Mouse (Mus musculus): Measurements from ENCODE around the gene Dqx1. TPM values are rescaled to one million over a fixed set of nuclear protein-coding genes. Genes with fewer than 3 reads are reported as not detected.

The Dqx1 gene
- polyA plus RNA-seq, 1 experiment from 2014 or later, result 0.62 TPM

DNA sequence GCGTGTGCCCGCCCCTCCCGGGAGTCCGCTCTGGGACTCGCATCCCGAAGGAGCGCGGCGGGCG is 12.4 kb downstream of the Dqx1 start, which contains the start of gene Tlx2:
Gene Tlx2 (minus strand): TSS at position 47 of the 64 bp plus-strand sequence.
- Histone ChIP-seq H3K27me3 (ENCODE audit: insufficient read depth, low read length) (peaks cover 95% of the 10 kb centered on the region), H3K36me3 (ENCODE audit: insufficient read depth) (no peaks in the 10 kb centered on the region), H3K4me2 (peak within 1 kb of the TSS; percentile 50), H3K4me3 (ENCODE audit: low read depth, low read length) (peak within 1 kb of the TSS; percentile 27; the same call in 1 of the 2 replicates), H3K9ac (no peak within 1 kb of the TSS), H3K9me3 (ENCODE audit: low read depth, low read length) (no peaks in the 10 kb centered on the region), H3K4me1 (ENCODE audit: insufficient read depth) (no peaks in the 10 kb centered on the region), H3K27ac (ENCODE audit: low read depth) (no peak within 1 kb of the TSS)
- ATAC-seq (ENCODE audit: insufficient read depth) (0 out of 2 replicates have a peak, but pooled peaks have one; percentile 2), DNase-seq (no peak)
- WGBS, result 4% methylated on average over 10 of the region's 10 CpGs
- no peak for TF ChIP-seq CTCF (IDR thresholded peaks at IDR 0.05; ENCODE audit: low read depth)

DNA sequence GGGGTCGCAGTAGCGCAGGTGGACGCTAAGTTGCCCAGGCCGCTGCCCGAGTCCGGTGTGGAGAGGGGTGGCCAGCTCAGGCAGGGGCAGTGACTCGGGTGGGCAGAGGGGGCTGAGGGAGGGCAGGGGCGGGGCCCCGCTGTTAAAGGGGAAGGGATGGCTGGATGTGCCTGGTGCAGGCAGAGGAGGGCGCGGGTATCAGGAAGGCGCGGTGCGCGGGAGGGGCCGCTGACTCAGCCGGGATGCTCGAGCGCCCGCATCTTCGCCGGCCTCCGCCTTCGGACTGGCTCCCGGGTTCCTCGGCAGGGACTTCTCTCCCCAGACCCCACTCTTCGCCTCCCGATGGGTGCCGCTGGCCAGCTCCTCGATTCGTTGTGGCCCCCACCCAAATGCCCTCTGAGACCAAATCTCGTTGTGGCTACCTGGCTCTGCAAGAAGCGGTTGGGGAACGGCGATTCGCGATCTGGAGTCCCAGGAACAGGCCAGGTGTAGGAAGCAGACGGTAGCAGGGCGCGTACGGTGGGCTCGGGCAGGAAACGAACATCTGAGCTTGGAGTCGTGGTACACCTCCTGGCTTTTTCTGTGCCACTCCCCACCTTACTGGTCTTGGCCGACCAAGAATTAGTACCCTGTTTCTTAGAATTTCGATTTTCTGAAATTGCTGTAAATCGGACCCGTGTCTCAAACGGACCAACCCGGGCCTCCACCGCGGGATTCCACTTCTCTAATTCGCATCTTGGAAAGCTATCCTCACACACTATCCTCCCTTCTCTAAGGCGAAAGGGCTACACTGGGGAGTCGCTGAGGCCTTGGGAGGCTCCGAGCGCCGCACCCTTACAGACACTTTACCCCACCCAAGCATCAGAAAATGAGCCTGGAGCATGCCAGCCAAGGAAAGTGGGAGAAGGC is 12.9 kb downstream of the Dqx1 start:
- H3K4me1 ChIP-seq (ENCODE audit: insufficient read depth), result no peaks in the 10 kb centered on the region
- DNase-seq, result peak; percentile 31
- 2% methylated on average over 55 of the region's 58 CpGs for WGBS
- ATAC-seq (ENCODE audit: insufficient read depth), result 0 out of 2 replicates have a peak, but pooled peaks have one; percentile 7
- no peaks in the 10 kb centered on the region for H3K9me3 ChIP-seq (ENCODE audit: low read depth, low read length)
- no peak overlapping the region for H3K9ac ChIP-seq
- H3K27ac ChIP-seq (ENCODE audit: low read depth), result no peak overlapping the region
- H3K4me2 ChIP-seq, result peak overlapping the region; percentile 36
- peaks cover 94% of the 10 kb centered on the region for H3K27me3 ChIP-seq (ENCODE audit: insufficient read depth, low read length)
- no peaks in the 10 kb centered on the region for H3K36me3 ChIP-seq (ENCODE audit: insufficient read depth)
- H3K4me3 ChIP-seq (ENCODE audit: low read depth, low read length), result peak overlapping the region; percentile 17; the same call in 1 of the 2 replicates
- no peak for TF ChIP-seq CTCF (IDR thresholded peaks at IDR 0.05; ENCODE audit: low read depth)

DNA sequence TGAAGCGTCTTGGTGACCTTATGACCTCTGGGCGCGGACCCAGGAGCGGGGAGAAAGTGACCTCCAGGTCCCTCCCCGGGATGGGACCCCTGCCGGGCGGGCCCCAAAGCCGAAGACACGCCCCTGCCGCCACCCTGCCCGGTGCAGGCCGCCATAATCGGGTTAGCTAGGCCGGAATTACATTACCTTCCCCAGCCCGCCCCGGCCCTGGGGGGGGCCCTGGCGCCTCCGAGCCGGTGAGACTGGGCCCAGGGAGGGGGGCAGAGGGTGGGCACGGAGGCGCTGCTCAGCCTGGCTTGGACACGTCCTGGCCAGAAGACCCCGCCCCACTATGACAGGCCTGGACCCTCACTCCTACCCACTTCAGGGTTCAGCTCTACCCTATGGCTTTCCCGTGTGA is 13.6 kb downstream of the Dqx1 start:
- 1% methylated on average over 24 of the region's 24 CpGs for WGBS
- H3K4me2 ChIP-seq, result peak overlapping the region; percentile 20; the same call in 1 of the 2 replicates

DNA sequence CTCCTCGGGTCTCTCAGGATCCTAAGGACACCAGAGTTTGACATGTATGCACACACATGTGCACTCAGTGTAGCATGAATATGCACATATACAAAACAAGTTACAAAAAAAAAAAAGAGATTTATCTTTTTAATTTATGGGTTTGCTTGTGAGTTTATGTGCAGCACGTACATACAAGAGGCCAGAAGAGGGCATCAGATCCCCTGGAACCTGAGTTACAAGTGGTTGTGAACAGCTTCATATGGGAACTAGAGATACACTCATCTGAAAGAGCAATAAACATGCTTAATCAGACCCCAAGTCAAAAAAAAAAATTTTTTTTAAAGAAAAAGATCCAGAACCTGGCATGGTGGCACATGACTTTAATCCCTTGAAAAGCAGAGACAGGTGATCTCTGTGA is 17.3 kb downstream of the Dqx1 start:
- DNase-seq (no peak), ATAC-seq (ENCODE audit: insufficient read depth) (no peak)
- H3K36me3 ChIP-seq (ENCODE audit: insufficient read depth), result peaks cover 2% of the 10 kb centered on the region
- 0 out of 2 replicates have a peak, but pooled peaks have one; percentile 8 for TF ChIP-seq CTCF (IDR thresholded peaks at IDR 0.05; ENCODE audit: low read depth)
- WGBS, result 5% methylated on average over 2 of the region's 2 CpGs
- H3K27ac ChIP-seq (ENCODE audit: low read depth), result no peak overlapping the region
- no peak overlapping the region for H3K4me2 ChIP-seq
- no peak overlapping the region for H3K9ac ChIP-seq
- peaks cover 67% of the 10 kb centered on the region for H3K27me3 ChIP-seq (ENCODE audit: insufficient read depth, low read length)
- peaks cover 5% of the 10 kb centered on the region; the same call in 1 of the 2 replicates for H3K4me1 ChIP-seq (ENCODE audit: insufficient read depth)
- H3K4me3 ChIP-seq (ENCODE audit: low read depth, low read length), result no peak overlapping the region
- no peaks in the 10 kb centered on the region for H3K9me3 ChIP-seq (ENCODE audit: low read depth, low read length)

More for the DNA sequence above, 13.6 kb downstream of the Dqx1 start:
- no peak for DNase-seq
- Histone ChIP-seq H3K9me3 (ENCODE audit: low read depth, low read length) (no peaks in the 10 kb centered on the region), H3K4me1 (ENCODE audit: insufficient read depth) (no peaks in the 10 kb centered on the region), H3K27me3 (ENCODE audit: insufficient read depth, low read length) (peaks cover 94% of the 10 kb centered on the region), H3K27ac (ENCODE audit: low read depth) (no peak overlapping the region), H3K4me3 (ENCODE audit: low read depth, low read length) (peak overlapping the region; percentile 15; the same call in 1 of the 2 replicates), H3K36me3 (ENCODE audit: insufficient read depth) (no peaks in the 10 kb centered on the region), H3K9ac (no peak overlapping the region)
- TF ChIP-seq CTCF (IDR thresholded peaks at IDR 0.05; ENCODE audit: low read depth), result no peak
- peak; percentile 47; the same call in 1 of the 2 replicates for ATAC-seq (ENCODE audit: insufficient read depth)

DNA sequence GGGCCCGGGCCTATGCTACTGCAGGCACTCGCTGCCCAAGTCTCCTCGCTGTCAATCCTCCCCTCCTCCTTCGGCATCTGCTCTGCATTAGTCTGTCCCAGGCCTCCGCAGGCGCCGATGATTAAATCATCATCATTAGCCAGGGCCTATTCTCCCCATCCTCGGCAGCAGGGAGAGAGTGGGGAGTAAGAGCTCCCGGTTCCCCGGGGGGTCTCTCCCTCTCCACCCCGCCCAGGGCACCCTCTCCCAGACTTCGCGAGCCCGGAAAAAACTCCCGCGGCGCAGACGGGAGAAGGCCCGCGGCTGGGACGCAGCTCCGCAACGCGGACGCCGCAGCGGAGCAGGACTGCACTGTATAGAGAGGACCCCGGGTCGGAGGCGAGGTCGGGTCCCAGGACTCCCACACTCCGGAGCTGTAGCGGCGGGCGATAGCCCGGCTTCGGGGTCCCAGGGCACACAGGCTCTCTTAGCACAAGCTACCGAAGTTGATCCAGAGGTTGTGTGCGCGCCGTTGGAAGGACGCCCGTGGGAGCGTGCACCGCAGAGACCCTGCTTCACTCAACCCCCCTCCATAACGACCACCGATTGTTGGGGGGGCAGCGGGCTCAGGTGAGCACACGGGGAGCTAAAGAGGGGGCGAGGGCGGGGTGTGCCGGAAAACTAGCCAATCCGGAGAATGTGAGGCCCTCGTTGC is 20.1 kb downstream of the Dqx1 start, which contains the start of gene Pcgf1:
Gene Pcgf1 (plus strand): TSS at position 240 of the 694 bp plus-strand sequence.
- H3K4me2 ChIP-seq, result peak within 1 kb of the TSS; percentile 98
- peak within 1 kb of the TSS; percentile 68 for H3K27ac ChIP-seq (ENCODE audit: low read depth)
- TF ChIP-seq CTCF (IDR thresholded peaks at IDR 0.05; ENCODE audit: low read depth), result no peak
- peak; percentile 78 for ATAC-seq (ENCODE audit: insufficient read depth)
- peaks cover 43% of the 10 kb centered on the region for H3K27me3 ChIP-seq (ENCODE audit: insufficient read depth, low read length)
- no peaks in the 10 kb centered on the region for H3K9me3 ChIP-seq (ENCODE audit: low read depth, low read length)
- peaks cover 25% of the 10 kb centered on the region for H3K36me3 ChIP-seq (ENCODE audit: insufficient read depth)
- peak within 1 kb of the TSS; percentile 70 for H3K9ac ChIP-seq
- H3K4me1 ChIP-seq (ENCODE audit: insufficient read depth), result peaks cover 5% of the 10 kb centered on the region; the same call in 1 of the 2 replicates
- H3K4me3 ChIP-seq (ENCODE audit: low read depth, low read length), result peak within 1 kb of the TSS; percentile 78
- under 1% methylated on average over 54 of the region's 54 CpGs for WGBS
- peak; percentile 25 for DNase-seq

DNA sequence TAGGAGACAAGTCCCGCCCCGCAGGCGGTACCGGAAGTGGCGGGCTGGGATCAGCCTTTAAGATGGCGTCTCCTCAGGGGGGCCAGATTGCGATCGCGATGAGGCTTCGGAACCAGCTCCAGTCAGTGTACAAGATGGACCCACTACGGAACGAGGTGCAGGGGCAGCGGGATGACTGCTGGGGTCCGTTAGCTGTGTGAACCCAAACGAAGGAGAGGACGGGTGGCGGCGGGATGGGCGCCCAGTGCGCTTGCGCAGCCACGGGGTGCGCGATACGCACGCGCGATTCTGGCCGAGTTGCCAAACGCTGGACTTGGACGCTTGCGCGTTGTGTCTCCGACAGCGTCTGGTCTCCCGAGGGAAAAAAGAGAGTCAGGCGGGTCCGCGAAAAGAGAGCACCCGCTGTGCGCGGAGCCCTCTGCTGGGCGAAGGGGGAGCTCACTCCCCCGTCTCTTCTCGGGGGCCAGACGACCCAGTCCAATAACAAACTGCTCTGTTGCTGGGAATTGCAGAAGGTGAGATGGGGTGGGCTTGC is 20.7 kb downstream of the Dqx1 start:
- Histone ChIP-seq H3K36me3 (ENCODE audit: insufficient read depth) (peaks cover 26% of the 10 kb centered on the region), H3K9ac (peak overlapping the region; percentile 70), H3K4me1 (ENCODE audit: insufficient read depth) (peaks cover 5% of the 10 kb centered on the region; the same call in 1 of the 2 replicates), H3K27me3 (ENCODE audit: insufficient read depth, low read length) (peaks cover 48% of the 10 kb centered on the region), H3K27ac (ENCODE audit: low read depth) (peak overlapping the region; percentile 68), H3K9me3 (ENCODE audit: low read depth, low read length) (no peaks in the 10 kb centered on the region), H3K4me3 (ENCODE audit: low read depth, low read length) (peak overlapping the region; percentile 78), H3K4me2 (peak overlapping the region; percentile 98)
- DNase-seq (peak; percentile 99), ATAC-seq (ENCODE audit: insufficient read depth) (peak; percentile 92)
- WGBS, result under 1% methylated on average over 46 of the region's 46 CpGs
- TF ChIP-seq CTCF (IDR thresholded peaks at IDR 0.05; ENCODE audit: low read depth), result peak; percentile 71

DNA sequence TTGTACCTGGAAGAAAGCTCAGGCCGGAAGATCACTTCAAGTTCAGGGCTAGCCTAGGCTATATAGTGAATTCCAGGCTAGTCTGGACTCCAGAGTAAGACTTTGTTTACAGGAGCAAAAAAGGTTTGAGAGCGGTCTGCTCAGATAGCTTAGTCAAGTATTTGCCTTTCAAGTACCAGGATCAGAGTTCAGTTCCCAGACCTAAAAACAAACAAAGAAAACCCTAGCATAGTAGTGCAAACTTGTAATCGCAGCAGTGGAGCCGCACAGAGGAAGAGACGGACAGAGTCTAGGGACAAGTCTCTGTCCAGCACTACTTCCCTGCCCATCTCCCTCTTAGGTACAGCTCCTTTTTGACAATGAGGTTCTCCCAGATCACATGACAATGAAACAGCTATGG is 22.6 kb downstream of the Dqx1 start:
- peaks cover 49% of the 10 kb centered on the region for H3K27me3 ChIP-seq (ENCODE audit: insufficient read depth, low read length)
- no peaks in the 10 kb centered on the region for H3K9me3 ChIP-seq (ENCODE audit: low read depth, low read length)
- H3K4me2 ChIP-seq, result no peak overlapping the region
- H3K4me1 ChIP-seq (ENCODE audit: insufficient read depth), result peaks cover 5% of the 10 kb centered on the region; the same call in 1 of the 2 replicates
- WGBS, result 81% methylated on average over 5 of the region's 5 CpGs
- ATAC-seq (ENCODE audit: insufficient read depth), result no peak
- no peak for DNase-seq
- no peak for TF ChIP-seq CTCF (IDR thresholded peaks at IDR 0.05; ENCODE audit: low read depth)
- H3K9ac ChIP-seq, result no peak overlapping the region
- peaks cover 26% of the 10 kb centered on the region for H3K36me3 ChIP-seq (ENCODE audit: insufficient read depth)
- H3K27ac ChIP-seq (ENCODE audit: low read depth), result no peak overlapping the region
- H3K4me3 ChIP-seq (ENCODE audit: low read depth, low read length), result no peak overlapping the region

Measured in lung, embryonic 14.5 days (tissue).